Mouse (Mus musculus) layer of hippocampus, adult 18-20 months (tissue): ENCODE data around the gene Tcp11l2. TPM values are rescaled to one million over a fixed set of nuclear protein-coding genes. Genes with fewer than 3 reads are reported as not detected.

Source experiments
- DNase-seq, 2 experiments: peaks; one replicate each; pipeline ENCODE4 v3.0.0; 2022; ENCODE audit warnings: low spot score in 2 of 2
- total RNA-seq, 2 experiments: library from RNA; stranded (reverse); gene quantifications; 2 replicates each; pipeline ENCODE4 v1.2.3; 2021

Gene Tcp11l2
- total RNA-seq, 2 experiments from 2014 or later, result 24.7 to 30.3 TPM

DNA sequence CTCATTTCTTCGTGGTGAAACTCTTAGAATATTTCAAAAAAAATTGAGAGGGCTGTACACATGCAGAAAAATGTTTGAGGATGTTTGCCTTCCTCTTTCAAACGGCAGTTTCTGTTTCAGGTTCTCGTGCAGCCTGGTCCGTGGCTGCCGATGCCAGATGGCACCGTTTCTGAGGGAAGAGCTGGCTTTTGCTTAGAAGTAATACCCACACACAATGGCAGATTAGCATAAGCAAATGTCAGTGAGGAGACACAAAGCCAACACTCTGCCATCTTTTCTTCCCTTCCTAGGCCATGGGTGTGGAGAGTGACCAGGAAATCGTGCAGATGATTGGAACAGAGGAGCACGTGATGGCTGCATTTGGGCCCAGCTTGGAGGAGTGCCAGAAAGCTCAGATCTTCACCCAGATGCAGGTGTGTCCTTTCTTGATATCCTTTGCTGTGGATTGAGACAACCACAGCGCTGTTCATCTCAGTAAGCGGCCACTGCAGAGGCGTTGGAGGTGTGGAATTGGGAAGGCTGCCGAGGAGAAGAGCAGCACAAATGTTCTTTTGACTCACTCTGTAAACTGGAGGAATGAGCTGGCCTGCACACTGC lies 70.2 kb downstream of the Tcp11l2 start:
- peak; percentile 74 to 82 for DNase-seq

DNA sequence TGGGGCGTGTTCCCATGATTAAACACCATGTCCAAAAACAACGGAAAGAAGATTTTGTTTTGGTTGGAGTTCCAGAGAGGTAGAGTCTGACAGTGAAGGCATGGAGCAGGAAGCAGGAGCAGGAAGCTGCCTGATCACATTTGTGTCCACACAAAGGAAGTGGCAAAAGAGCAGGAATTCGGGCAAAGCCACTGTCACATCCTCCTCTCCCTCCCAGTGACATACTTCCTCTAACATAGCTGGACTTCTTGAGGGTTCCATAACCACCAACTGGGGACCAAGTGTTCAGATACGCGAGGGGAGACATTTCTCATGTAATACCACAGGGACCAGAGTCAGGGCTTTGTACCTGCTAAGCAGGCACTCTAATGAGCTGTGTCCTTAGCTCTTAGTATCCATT lies 70.8 kb downstream of the Tcp11l2 start:
- no peak for DNase-seq

DNA sequence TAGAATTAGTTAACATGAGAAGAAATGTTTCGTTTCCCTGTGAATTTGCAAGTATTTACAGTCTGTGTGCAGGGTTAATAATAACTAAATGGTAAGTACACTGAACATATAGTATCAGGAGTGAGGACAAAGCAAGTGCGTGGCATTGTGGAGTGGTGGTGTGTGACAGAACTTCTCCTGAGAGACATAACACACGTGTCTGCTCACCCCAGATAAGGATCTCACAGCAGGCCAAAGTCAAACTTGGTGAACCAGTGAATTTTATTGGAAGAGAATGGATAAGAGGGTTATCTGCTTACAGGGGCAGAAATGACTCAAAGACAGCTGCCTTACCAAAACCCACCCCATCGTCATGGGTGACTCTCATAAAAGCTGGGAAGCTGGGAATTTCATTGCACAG lies 72.5 kb downstream of the Tcp11l2 start:
- DNase-seq, result no peak

DNA sequence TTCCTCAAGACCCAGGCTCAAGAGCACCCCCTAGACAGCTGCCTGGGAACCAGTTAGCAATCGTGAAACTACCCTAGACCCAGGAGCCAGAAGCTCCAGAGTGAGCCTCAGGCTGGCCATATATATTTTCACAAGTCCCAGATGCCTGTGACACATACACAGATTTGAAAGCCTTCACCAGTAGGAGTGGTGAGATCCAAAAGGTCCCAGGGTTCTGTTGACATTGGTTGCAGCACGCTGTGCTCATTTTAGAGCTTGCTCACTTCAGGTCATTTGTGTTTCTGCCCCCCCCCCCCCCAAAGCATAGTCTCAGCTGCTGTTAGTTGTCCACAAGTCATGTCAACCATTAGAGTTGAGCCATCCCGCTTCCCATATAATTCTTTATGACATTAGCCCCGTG lies 77.6 kb downstream of the Tcp11l2 start:
- no peak for DNase-seq

DNA sequence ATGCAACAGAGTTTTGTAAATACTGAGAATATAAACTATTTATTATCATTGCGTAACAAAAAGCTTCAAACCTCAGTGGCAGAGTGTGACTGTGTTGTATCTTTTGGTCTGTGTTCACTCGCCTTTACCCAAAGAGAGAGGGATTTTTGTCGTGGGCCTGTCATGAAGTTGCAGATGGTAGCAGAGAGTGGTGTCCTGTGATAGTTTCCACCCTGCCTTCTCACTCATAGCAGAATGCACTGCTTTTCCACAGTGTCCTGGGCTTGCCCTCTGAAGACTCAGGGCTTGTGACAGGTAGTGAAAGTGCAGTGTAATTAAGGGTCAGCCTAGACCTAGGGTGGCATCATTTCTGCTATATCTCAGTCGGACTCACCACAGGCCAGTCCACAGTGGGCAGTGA lies 78.3 kb downstream of the Tcp11l2 start:
- DNase-seq, result no peak

DNA sequence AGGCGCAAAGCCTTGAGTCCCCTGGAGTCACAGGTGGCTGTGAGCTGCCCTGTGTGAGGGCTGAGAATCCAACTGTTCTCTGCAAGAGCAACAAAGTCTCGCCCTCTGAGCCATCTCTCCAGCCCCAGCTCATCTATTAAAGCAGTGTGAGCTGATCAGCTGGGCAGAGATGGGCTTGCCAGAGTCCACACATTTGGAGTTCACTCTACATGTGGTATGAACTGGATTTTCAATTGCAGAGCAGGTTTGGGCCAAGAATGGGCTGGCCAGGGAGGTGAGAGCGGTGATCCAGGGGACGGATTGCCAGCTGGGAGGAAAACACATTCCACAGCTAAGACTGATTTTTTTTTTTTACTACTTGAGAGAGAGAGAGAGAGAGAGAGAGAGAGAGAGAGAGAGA lies 80.2 kb downstream of the Tcp11l2 start:
- DNase-seq, result no peak

DNA sequence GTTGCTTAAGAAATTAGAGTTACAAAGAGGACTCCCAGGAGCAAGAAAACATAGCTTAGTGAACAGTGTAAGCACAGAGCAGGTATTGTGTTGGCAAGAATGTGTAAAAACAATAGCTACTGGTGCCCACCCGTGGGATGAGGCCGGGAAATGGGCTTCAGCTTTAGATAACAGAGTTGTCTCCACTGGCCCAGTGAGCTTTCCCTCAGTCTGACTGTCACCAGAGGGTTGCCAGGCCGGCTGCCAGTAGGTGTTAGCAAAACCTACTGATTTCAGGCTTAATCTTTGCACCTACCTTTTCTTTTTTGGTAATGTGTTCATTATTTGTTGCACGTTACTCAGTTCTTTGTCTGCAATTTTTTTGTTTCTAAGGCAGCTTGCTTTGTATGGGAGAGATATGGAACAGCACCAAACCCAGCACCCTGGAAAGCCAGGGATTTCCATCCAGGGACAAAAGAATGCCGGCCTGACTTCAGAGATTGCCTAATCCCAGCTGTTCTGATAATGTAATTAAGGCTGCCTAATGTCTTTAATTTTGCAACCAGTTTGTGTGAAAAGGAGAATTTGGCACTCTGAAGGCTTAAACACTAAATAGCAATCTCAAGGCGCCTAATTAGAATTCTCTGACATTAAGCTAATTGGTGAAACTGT lies 81.1 kb downstream of the Tcp11l2 start:
- DNase-seq, result no peak

DNA sequence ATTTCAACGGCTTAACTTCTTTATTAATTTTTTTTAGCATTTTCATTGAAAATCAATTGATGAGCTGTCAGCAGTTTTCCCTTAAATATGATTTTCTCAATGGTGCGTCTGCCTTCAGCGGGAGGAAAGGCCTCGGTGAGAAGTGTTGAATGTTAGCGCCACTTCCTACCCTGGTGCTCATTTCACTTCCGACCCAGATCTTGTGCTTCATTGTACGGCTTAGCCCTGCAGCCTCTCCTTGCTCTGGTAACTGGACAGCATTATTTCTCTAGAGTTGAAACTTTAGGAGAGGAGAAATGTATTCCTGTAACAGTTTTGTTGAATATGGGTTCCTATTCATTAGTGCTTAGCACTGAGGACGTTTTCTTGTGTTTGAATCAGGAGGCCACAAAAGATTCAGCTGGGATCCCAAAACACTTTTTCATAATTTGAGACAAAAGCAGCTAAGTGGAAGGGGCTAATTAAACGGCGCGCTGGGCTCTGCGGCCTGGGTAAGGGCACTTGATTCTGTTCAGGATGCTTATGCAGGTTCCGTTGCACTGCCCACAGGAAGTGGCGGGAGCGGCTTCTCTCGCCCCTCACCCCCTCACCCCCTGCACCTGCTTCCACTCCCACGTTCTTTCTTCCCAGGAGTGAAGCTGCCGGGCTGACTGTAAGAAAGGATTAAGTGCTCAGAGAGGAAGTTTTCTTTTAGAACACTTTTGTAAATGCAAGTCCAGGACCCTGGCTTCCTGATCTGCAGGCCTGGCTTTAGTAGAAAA lies 81.8 kb downstream of the Tcp11l2 start:
- no peak for DNase-seq

DNA sequence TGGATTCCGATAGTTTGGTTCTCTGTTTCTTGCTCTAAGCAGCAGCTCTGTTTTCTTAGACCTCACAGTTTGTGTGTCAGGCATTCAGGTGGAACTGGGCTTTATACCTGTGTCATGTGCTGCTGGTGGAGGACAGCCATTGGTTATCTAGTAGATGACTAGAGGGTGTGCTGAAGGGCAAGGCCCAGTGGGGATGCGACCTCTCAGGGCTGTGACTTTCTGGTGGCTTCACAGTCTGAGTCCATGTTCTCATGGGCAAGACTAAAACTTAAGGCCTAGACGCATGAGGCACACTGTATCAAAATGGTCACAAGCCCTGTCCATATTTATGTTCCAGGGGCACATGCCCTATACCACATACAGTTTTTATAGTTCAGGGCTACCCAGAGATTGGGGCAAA lies 82.9 kb downstream of the Tcp11l2 start:
- DNase-seq, result no peak

DNA sequence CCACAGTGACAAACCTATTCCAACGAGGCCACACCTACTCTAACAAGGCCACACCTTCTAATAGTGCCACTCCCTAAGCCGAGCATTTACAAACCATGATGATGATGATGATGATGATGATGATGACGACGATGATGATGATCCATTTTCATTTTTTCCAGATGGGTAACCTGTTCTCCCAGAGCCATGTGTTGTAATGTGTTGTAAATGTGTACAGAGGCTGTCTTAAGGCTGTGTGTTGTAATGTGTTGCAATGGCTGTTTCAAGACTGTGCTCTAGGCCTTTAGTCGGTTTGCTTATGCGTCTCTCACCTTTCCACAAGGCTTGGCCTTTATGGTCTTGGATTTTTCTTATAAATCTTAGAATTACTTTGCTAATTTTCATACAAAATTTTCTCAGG lies 85.7 kb downstream of the Tcp11l2 start:
- no peak for DNase-seq

Other genes with a start within 250 kb of the Tcp11l2 start
- 10 to 100 TPM; 62.7 to 66.4 TPM for gene Nuak1, start 136.0 kb upstream of the Tcp11l2 start, total RNA-seq
- 10 to 100 TPM; 18.7 to 19.9 TPM for gene Ckap4, start 42.6 kb upstream of the Tcp11l2 start, total RNA-seq
- gene Polr3b, start 45.7 kb downstream of the Tcp11l2 start, total RNA-seq, result 10 to 100 TPM; 15.7 to 16.0 TPM
- gene Rfx4, start 179.4 kb downstream of the Tcp11l2 start, total RNA-seq, result 10 to 100 TPM in 1 of 2 experiments, 1 to 10 TPM in 1; 9.2 to 12.6 TPM